Mouse (Mus musculus) embryo, embryonic 9.5 days (tissue): ENCODE data around the gene Rad51b.

Source experiments
- DNase-seq: peaks from one replicate; pipeline ENCODE4 v3.0.0-alpha.2; 2017; ENCODE audit errors: extremely low spot score

Gene Rad51b

DNA sequence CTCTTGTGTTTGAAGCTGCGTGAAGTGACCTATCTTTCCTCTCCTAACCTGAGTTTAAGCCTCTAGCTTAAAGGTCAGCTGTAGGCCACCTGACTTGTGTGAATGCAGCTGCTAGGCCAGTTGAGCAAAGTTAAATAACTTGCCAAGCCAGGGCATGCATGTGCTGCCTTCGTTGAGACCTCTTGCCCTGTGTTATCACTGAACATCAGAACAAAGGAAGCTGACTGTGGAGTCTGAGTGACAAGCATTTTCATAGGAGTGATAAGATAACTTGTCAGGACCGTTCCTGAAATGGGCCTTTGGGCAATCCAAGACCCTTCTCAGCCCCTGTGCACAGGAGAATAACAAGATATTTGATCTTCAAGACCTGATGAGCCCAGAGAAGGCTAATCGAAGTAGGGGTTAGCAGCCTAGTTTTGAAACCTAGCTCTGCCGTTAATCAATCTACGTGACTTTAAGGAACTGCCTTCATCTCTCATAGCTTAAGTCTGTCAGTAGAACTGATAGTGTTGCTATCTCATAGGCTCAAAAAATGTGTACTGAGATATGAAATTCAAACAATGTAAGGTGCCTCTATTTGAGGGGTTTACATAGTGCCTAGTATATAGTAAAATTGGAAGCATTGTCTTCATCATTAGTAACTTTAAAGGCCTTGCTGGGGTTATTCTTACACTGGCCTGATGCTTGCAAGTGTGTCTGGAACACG lies 465.6 kb downstream of the Rad51b start:
- no peak for DNase-seq

DNA sequence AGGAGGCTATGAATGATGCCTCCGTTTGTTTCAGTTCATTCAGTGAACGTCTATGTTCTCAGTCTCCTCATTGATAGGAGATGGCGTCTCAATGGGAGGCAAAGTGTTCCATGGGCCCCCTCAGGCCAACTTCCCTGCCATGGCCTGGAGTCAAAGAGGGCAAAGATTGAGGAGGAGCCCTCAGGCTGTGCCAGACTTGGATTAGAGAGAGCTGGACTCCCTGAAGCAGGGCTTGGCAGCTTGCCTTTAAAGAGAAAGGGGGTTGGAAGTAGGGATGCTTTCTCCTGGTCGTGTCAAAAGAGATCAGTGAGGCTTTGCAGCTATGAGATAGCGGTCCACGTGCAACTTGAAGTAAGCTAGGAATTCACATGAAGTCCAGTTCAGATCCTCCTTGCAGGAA lies 469.0 kb downstream of the Rad51b start:
- DNase-seq: no peak

DNA sequence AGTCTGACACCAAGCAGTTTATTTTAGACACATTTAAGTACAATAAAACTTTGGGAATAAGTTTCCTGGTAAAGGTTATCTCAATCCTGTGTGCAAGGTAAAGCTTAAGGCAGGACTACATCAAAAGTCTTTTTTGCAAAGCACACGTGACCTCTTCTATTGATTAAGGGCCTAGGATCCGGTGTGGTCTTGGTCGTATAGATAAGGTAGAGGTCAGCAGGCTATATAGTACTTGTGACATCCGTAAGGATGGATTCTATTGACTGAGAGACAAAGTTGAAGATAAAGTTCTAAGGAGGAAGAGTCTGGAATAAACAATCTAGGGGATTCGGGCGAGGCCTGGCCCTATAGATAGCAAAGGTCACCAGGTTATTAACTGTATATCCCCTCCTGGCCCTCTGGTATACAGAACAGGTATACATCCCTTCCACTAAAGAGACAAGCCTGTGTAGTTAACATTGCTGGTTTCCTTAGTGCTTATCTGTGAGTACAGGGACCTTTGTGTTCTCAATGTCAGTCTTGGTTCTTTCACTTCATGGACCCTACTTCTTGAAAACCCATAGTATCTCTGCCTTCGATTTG lies 471.8 kb downstream of the Rad51b start:
- DNase-seq: no peak

DNA sequence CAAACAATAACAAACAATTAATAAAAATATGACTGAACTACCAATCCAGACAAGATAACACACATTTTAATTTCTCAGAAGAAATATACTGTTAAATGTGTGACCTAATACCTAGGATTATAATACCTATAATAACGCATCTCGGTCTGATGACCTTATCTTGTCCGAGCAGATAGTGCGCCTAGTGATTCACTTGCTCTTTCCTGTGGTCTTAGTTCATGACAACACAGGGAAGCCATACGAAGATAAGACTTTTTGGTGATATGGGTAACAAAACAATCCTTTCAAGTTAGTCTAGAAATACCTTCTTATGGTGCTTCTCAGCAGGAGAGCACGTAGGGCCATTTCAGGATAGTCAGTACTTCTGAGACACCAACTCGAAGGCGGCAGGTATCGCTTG lies 472.7 kb downstream of the Rad51b start:
- DNase-seq: no peak

DNA sequence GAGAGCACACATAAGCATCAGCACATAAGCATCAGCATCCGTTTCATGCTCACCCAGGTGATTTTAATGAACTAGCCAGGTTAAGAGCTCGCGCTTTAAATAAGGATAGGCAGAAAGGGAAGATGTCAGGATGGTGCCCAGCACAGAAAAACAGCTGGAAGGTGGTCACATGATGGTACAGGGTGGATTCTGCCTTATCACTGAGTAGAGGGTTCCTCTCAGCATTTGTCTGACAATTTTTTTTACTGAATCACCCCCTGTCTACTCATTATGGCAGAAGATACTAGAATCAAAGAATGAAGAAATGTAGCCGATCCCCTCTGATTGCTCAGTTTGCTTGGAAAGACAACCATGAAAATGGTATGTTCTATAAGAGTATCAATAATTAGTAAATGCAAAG lies 474.1 kb downstream of the Rad51b start:
- DNase-seq: no peak

DNA sequence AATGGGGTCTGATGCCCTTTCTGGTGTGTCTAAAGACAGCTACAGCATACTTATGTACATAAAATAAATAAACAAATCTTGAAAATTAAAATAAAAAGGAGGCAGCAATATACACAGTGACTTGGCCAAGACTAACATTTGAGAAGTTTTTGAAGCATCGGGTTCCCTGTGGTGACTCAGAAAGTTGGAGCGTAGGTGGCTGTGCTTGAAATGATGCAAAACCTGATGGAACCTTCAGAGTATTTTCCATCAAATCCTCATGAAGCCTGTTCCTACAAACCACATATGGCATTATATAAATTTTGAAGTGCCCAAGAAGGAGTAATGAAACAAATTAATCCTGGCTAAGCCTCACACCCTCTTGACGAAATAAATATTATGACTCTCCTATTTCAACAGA lies 474.7 kb downstream of the Rad51b start:
- no peak for DNase-seq

DNA sequence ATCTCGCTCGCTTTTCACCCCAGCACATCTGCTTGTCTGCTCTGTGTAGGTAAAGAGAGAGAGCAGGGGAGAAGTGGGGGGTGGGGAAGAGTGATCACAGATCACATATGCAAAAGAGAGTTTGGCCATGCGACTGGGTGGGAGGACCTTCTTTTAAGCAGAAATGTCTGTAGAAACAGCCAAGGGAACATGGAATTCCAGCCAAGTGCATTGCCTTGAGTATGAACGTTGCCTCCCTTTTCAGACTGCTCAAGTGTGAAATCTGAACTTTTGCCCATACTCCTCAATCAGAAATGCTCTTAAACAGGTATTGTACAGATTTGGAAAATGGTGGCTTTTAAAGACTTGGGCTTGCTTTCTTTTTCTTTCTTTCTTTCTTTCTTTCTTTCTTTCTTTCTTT lies 476.2 kb downstream of the Rad51b start:
- no peak for DNase-seq

DNA sequence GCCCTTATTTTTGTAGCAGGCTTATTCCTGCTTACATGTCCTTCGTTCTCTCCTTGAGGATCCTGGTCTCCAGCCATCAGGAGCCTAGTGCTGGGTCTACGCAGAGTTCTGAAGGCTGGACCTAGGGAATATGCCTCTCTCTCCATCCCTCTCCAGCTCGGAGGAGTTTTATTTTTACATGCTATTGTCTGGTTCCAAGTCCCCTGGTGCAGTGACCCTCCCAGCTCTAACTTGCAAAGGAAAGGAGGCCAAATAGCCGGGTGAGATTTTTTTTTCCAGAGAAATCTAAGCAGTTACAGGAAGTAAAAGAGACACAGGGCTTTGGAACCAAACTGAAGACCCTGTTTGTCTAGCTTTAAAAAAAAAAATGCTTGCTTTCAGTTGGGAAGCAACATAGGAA lies 477.5 kb downstream of the Rad51b start:
- no peak for DNase-seq

DNA sequence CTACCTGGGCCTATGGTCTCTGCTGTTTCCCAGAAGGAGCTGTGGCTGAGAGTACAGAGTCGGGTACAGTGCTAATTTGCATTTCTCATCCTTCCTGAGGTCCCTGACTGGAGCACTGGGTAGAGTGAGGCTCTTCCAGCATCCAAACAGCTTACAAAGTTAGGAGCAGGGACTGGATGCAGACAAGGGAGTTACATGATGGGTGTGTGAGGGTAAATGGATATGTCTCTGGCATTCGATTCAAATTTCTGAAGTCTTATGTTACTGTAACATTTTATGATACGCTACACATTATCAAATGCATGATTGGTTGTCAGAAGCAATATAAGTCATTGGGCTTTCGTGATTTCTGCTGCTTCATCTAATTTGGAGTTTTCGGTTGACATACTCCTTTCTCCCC lies 479.7 kb downstream of the Rad51b start:
- DNase-seq: no peak

DNA sequence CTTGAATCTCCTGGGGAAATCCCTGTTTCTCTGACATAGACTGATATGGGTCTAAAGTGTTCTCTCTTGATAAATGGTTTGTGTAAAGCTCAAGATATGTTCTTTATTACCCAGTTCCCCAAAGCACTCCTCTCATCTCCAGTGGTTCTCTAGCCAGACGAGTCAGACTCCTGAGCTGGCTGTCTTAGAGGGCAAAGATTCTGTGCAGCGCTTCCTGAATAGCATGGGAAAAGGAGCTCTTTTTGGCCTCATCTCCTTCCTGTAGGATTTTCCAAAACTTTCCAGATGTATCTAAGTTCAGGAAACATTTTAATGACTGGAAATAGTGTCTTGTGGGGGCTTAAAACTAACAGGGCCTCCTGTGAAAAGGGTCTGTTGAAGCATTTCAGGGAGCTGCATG lies 483.7 kb downstream of the Rad51b start:
- DNase-seq: no peak

DNA sequence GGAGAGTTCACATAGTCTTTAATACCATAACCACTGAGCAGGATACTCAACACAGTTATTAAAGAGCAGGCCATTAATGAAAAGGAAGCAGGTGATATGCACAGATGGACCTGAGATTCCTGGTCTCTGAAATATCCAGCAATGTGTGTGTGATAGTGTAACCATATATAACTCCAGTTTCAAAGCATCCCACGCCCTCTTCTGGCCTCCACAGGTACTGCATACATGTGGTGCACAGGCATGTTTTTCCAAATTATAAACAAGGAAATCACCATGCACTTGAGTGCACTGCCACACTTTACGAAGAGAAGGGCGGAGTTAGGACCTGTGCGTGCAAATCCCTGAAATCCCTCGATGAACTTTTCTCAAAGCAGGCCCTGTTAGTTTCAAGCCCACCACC lies 484.7 kb downstream of the Rad51b start:
- no peak for DNase-seq

DNA sequence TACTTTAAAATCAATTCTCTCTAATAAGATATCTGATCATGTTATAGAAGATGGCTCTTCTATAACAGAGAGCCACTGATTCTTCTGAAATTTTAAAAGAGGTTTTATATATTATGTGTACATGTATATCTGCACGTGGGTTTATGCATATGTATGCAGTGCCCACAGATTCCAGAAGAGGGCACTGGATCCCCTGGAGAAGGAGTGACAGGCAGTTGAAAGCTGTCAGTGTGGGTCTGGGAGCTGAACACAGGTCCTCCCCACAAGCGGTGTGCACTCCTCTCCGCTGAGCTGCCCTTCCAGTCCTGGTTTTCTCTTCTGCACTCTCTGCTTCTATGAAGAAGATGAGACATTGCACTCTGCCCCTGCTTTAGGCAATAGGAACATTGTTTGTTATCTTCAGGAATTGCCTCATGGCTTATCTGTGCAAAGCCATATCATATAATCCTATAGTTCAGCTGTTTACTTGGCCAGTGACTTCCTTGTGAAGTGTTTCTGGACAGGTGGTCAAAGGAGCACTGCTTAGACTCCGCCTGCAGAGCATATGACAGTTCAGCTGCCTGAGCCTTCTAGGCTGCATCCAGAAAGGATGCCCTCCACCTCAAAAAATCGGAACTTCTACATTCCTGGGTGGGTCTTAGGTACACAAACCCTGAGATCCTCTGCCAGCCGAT lies 485.5 kb downstream of the Rad51b start:
- DNase-seq: no peak

DNA sequence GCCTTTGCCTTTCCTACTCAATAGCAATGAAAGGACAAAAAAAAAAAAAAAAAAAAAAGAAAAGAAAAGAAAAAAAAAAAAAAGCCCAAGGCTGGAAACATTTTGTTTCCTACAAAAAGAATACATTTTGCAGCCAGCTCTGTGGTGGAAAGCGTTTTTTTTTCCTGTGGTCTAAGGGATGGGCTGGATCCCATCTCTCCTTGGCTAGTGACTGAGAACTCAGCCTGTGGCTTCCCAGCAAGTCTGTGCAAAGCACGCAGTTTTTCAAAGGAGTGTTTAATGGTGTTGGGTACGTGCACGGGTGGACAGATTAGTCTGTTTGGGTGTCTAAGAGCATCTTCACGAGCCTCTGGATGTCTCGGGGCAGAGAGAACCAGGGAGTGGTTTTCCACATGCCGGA lies 487.1 kb downstream of the Rad51b start:
- DNase-seq: no peak

DNA sequence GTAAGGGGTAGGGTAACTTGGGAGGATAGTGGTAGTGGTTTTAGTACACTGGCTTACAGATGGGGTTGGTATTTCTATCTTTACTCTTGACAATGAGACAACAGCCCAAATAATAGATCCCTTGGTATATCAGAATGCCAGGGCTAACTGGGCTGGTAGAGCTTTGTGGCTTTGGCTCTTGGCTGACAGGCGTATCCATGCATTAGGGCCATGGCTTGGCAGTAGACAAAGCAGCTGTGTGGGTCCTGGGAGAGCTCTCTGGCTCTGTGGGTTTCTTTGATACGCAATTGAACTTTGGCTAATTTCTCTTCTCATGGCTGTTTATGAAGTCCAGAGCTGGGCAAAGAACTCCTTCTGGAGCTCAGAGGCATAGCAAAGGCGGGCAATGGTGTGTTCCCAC lies 488.6 kb downstream of the Rad51b start:
- DNase-seq: no peak

DNA sequence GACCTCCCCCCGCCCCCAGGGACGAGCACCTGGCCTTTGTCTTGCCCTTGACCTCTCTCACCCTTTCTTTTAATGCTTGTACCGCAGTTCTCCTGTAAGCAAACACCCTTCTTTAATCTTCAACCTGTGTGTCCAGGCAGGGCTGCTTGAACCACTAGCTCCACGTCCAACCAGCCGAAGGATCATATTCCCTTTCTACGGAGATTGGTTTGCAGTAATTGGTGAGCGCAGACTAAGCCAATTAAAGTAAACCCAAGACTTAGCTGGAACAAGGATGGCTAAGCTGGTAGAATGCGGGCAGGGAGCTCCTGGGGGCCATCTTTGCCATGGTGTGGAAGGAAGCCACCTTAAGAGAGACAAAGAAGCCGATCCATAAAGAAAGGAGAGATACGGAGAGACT lies 490.5 kb downstream of the Rad51b start:
- no peak for DNase-seq

DNA sequence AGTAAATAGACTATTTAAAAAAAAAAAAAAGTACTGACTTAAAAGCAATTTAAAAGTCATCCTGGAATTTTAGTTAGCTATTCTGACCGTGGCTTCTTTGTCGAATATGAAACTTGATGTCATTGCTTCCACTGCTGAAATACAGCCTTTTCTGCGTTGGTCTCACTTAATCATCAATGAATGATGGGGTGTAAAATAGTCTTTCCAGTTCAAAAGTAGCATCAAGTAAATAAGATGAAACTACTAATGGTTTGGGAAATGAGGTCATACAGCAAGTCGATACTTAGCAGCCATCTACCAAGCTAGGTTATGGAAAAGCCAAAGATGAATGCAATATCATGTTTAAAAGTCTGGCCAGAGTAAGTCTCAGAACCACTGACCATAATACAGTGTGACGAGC lies 491.3 kb downstream of the Rad51b start:
- no peak for DNase-seq

DNA sequence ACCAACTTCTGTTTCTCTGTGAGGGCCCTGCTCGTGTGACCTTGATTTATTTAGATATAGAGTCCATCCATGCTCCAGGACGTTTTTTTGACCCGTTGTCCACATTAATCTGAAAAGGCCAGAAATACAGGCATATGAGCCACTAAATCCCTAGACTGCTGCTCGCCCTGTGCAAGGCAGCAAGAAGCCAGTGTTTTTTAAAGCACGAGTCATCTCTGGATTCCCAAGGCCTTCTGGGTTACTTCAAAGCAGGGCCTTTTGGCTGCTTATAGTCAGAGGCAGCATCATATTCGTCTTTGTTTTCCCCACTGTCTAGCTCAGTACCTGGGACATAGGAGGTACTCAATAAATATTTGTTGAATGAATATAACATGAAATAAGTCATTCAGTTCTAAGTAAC lies 492.4 kb downstream of the Rad51b start:
- no peak for DNase-seq

DNA sequence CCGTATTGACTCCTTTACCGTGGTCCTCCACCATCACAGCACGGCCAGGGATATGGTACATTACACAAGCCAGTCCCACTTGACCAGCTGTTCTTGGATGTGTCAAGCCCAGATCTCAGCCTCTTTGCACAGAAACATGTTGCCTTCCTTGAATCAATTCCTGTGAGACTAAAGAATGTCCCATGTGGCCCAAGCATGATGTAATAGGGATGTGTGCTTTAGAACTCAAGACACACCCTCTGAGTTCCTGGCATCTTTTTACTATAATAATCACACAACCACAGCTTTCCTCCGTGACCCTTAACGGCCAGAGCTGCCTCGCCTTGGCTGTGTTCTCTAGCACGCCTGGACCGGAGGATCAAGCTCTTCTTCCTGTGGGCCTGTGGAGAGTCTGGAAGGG lies 496.3 kb downstream of the Rad51b start:
- DNase-seq: no peak

DNA sequence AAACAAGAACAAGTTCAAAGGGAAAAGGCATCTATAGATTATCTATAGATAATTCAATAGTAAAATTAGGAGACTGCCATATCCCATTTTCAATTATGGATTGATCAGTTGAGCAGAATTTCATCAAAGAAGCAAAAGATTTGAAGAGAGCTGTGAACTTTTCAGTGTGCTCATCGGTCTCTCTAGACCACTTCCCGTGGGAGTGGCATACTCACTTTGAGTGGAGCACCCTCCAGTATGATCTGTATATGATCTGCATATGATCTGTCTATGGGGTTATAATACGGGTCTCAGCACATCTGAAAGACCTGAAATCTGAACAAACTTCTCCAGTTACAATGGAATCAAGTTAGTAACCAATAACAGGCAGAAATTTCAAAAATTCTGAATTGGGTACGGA lies 497.7 kb downstream of the Rad51b start:
- DNase-seq: no peak

DNA sequence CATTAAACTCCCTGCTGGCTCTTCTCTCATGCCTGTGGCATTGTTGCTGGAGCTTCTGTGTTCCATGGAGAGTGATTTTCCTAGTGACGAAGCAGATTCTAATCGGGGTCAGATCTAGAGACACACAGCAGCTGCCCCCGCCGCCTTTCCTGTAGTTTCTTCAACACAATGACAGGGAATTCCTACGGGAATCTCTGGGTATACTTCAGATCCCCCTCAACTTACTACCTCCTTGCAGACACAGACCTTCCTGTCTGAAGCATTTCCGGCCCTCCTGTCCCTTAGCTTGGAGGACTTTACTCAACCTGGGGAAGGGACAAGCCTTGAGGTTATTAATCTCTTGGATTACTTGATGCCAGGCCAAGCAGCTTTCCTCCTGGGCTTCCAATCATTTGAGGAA lies 499.2 kb downstream of the Rad51b start:
- DNase-seq: no peak

DNA sequence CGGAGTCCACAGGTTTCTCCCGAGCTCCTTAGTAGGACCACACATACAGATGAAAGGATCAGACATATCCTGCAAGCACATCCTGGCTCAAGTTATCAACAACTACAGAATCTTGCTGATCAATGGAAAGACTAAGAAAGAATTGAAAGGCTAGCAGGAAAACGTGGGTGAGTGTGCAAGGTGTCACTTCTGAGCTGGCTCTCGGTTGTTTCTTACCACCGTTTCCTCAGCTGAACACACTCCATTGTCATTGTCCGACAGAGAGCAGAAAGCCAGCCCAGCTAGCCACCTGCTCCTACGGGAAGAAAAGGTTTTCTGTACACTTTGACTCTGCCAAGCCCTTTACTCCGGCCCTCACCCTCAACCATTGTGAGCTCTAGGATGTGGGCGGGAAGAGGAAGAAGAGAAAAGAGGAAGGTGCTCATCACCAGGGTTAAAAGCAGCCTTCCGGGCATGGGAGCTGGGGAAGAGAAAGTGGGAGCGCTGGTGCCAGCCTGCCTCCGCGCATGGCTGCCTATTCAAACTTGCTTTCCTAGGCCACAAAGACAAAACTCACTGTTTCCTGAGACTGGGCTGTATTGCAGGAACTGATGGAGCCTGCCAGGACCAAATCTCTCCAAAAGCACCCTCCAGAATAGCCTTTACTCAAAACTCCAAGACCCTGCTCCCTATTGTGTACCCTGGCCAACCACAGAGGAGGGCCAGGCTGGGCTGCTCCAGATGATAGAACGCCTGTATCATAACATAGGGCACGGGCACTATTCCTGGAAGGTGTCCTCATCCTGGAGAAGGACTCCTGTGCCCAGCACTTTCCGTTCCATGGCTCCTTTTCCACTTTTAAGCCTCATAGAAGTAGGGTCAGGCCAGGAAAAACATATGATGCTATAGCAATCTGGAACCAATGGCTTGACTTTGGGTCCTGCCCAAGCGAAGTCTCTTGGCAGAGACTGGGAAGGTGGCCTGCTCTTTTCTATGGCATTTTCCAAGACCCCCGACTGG lies 500.0 kb downstream of the Rad51b start:
- DNase-seq: no peak

DNA sequence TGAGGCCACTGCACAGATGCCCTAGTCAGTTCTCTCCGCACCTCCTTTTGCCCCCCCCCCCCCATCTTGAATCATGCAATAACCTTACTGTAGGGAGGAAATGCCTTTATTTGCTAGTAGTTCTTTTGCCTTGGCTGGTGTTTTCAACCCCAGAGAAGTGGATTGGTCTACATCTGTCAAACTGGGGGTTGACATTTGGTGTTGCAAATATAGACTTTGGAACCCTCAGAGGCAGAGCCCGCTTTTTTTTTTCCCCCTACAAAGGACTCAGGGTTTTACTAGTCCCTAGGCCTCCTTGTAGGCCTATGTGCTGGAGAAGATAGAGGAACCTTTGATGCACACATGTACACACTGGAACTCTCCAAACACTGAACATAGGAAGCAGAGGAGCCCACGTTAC lies 501.4 kb downstream of the Rad51b start:
- no peak for DNase-seq
